Mouse (Mus musculus) MEL (cell line): ENCODE data around the gene Copg1.

Experiments used
- ETS1 ChIP-seq: IDR thresholded peaks from 2 replicates; pipeline ENCODE4 v1.6.1; 2012; ENCODE audit warnings: low read depth, mild to moderate bottlenecking, inconsistent platforms, low read length, improper control_type of control experiment, moderate library complexity
- POLR2AphosphoS2 ChIP-seq: IDR thresholded peaks from 2 replicates; pipeline ENCODE4 v1.6.1; 2011; ENCODE audit warnings: low read length, improper control_type of control experiment
- SIN3A ChIP-seq: IDR thresholded peaks from 2 replicates; pipeline ENCODE4 v1.6.1; 2012; ENCODE audit warnings: low read length, improper control_type of control experiment, inconsistent platforms
- TAL1 ChIP-seq: IDR thresholded peaks from 2 replicates; pipeline ENCODE4 v1.6.1; 2012; ENCODE audit warnings: mild to moderate bottlenecking, inconsistent platforms, low read length, moderate library complexity, mixed read lengths
- ZNF384 ChIP-seq: IDR thresholded peaks from 2 replicates; pipeline ENCODE4 v1.6.1; 2012; ENCODE audit warnings: low read depth, mild to moderate bottlenecking, inconsistent platforms, low read length, improper control_type of control experiment

GRCm38 (mm10) chr6:87841635-87842034, 46.0 kb upstream of the Copg1 start:
- no peak for TF ChIP-seq TAL1
- peak; percentile 74 for TF ChIP-seq POLR2AphosphoS2
- TF ChIP-seq ZNF384: no peak
- no peak for TF ChIP-seq SIN3A
- TF ChIP-seq ETS1: no peak
